Mouse (Mus musculus) gastrocnemius, postnatal 25 days (tissue): ENCODE measurements at regions not wholly inside any gene's neighbourhood (a gene's known extent, or its start where the extent isn't known, plus 50 kb on each side); places are given as distances from the start of the nearest gene placed in this dataset.
A peak's percentile ranks its signal among the peaks of the same experiment; 100 is the strongest.

ENCODE experiments used
- DNase-seq: peaks from one replicate; pipeline ENCODE4 v3.0.0; 2022

- DNase-seq = no peak
Observed at GRCm38 (mm10) chr13:35079685-35080084, 52.8 kb upstream of the Eci2 start.

GRCm38 (mm10) chr13:35085386-35085785 lies 58.5 kb upstream of the Eci2 start:
- no peak for DNase-seq

GRCm38 (mm10) chr13:35087246-35088040 lies 60.5 kb upstream of the Eci2 start:
- DNase-seq = no peak

GRCm38 (mm10) chr13:35091155-35091554 lies 64.3 kb upstream of the Eci2 start:
- DNase-seq = no peak

GRCm38 (mm10) chr13:35119782-35120181 lies 92.9 kb upstream of the Eci2 start:
- DNase-seq = no peak

GRCm38 (mm10) chr13:35129475-35129874 lies 102.6 kb upstream of the Eci2 start:
- DNase-seq = no peak

GRCm38 (mm10) chr13:35131272-35132185 lies 104.6 kb upstream of the Eci2 start:
- DNase-seq = no peak

- no peak for DNase-seq
Observed at GRCm38 (mm10) chr13:35151629-35152028, 124.7 kb upstream of the Eci2 start.

GRCm38 (mm10) chr13:35159456-35159855 lies 132.6 kb upstream of the Eci2 start:
- no peak for DNase-seq

GRCm38 (mm10) chr13:35160767-35161166 lies 133.9 kb upstream of the Eci2 start:
- DNase-seq = no peak

- DNase-seq = no peak
Observed at GRCm38 (mm10) chr13:35166080-35166479, 139.2 kb upstream of the Eci2 start.

GRCm38 (mm10) chr13:35166831-35167541 lies 140.1 kb upstream of the Eci2 start:
- peak; percentile 65 for DNase-seq

GRCm38 (mm10) chr13:35171562-35172254 lies 144.8 kb upstream of the Eci2 start:
- no peak for DNase-seq

- no peak for DNase-seq
Observed at GRCm38 (mm10) chr13:35173522-35173921, 146.6 kb upstream of the Eci2 start.

GRCm38 (mm10) chr13:35175587-35175986 lies 148.7 kb upstream of the Eci2 start:
- no peak for DNase-seq

GRCm38 (mm10) chr13:35177305-35177704 lies 150.4 kb upstream of the Eci2 start:
- DNase-seq = no peak

GRCm38 (mm10) chr13:35189028-35189711 lies 162.3 kb upstream of the Eci2 start:
- peak; percentile 45 for DNase-seq

- no peak for DNase-seq
Observed at GRCm38 (mm10) chr13:35202069-35202468, 175.2 kb upstream of the Eci2 start.

- DNase-seq = no peak
Observed at GRCm38 (mm10) chr13:35208319-35208718, 181.4 kb upstream of the Eci2 start.

GRCm38 (mm10) chr13:35209551-35209950 lies 182.7 kb upstream of the Eci2 start:
- no peak for DNase-seq

- DNase-seq = no peak
Observed at GRCm38 (mm10) chr13:35211834-35212233, 184.9 kb upstream of the Eci2 start.
